Mouse (Mus musculus) thymus, postnatal 0 days (tissue): Measurements from ENCODE around the gene Sprr2a1. TPM values are rescaled to one million over a fixed set of nuclear protein-coding genes. Genes with fewer than 3 reads are reported as not detected.

Source experiments
- polyA plus RNA-seq: library from polyadenylated mRNA; unstranded; fragments of >200 nt; fragmentation: Nextera tagmentation; extraction: Ambion mirVana; gene quantifications from 2 replicates; pipeline ENCODE4 v1.2.1, GENCODE M21; 2015

Sprr2a1 gene
- polyA plus RNA-seq, 1 experiment from 2014 or later = 2.5 TPM

Other genes with a start within 250 kb of the Sprr2a1 start
- not detected in 2 replicates for gene Pglyrp3, start 201.2 kb upstream of the Sprr2a1 start, polyA plus RNA-seq
- gene Lor, start 132.7 kb upstream of the Sprr2a1 start, polyA plus RNA-seq = 0.30 and 0.78 TPM in 2 replicates
- gene Prr9, start 91.9 kb upstream of the Sprr2a1 start, polyA plus RNA-seq = 0.61 and 0.67 TPM in 2 replicates
- not detected in 2 replicates for gene Lelp1, start 73.1 kb upstream of the Sprr2a1 start, polyA plus RNA-seq
- gene Sprr2a2, start 121 bp downstream of the Sprr2a1 start, polyA plus RNA-seq = 246 and 255 TPM in 2 replicates
- gene Sprr2a3, start 69.6 kb downstream of the Sprr2a1 start, polyA plus RNA-seq = 17.8 and 22.9 TPM in 2 replicates
- 0.51 and 0.96 TPM in 2 replicates for gene Sprr2b, start 100.8 kb downstream of the Sprr2a1 start, polyA plus RNA-seq
- 1.1 and 1.4 TPM in 2 replicates for gene Sprr2d, start 123.3 kb downstream of the Sprr2a1 start, polyA plus RNA-seq
- 0.22 and 0.38 TPM in 2 replicates for gene Sprr2e, start 136.3 kb downstream of the Sprr2a1 start, polyA plus RNA-seq
- 1.3 and 1.5 TPM in 2 replicates for gene Sprr2f, start 149.4 kb downstream of the Sprr2a1 start, polyA plus RNA-seq
- gene Sprr2h, start 169.9 kb downstream of the Sprr2a1 start, polyA plus RNA-seq = 0.39 TPM in 1 of 2 replicates, not detected in the other
- 1.7 and 2.3 TPM in 2 replicates for gene Sprr2i, start 192.2 kb downstream of the Sprr2a1 start, polyA plus RNA-seq
- gene Sprr2j-ps, start 202.3 kb downstream of the Sprr2a1 start, polyA plus RNA-seq = 0.19 and 0.29 TPM in 2 replicates
- 9.3 and 9.4 TPM in 2 replicates for gene Gm9774, start 213.6 kb downstream of the Sprr2a1 start, polyA plus RNA-seq
- gene Sprr2k, start 216.8 kb downstream of the Sprr2a1 start, polyA plus RNA-seq = 0.46 and 0.49 TPM in 2 replicates
- 0.68 and 1.1 TPM in 2 replicates for gene Sprr1b, start 223.0 kb downstream of the Sprr2a1 start, polyA plus RNA-seq
- 1.4 TPM in 1 of 2 replicates, not detected in the other for gene Sprr3, start 242.9 kb downstream of the Sprr2a1 start, polyA plus RNA-seq